Mouse (Mus musculus) kidney, adult 2 months (tissue): ENCODE results near the gene Hmcn1. TPM values are rescaled to one million over a fixed set of nuclear protein-coding genes. Genes with fewer than 3 reads are reported as not detected.

Experiments
- DNase-seq: peaks from one replicate; pipeline ENCODE4 v3.0.0; 2021
- H3K27ac ChIP-seq: fragments of 200-500 bp; 2 replicates; pipeline ENCODE4 v1.5.1; 2012; ENCODE audit warnings: low read depth, low read length, control low read depth, inconsistent platforms; ENCODE audit not compliant: insufficient read depth
- H3K27me3 ChIP-seq: fragments of 200-500 bp; replicated peaks from 2 replicates; pipeline ENCODE4 v1.6.1; 2012; ENCODE audit warnings: mild to moderate bottlenecking, moderate library complexity, low read length, inconsistent platforms; ENCODE audit not compliant: control insufficient read depth, insufficient read depth
- H3K36me3 ChIP-seq: fragments of 200-500 bp; 2 replicates; pipeline ENCODE4 v1.6.1; 2012; ENCODE audit warnings: mild to moderate bottlenecking, moderate library complexity, low read length, inconsistent platforms; ENCODE audit not compliant: control insufficient read depth, insufficient read depth
- H3K4me1 ChIP-seq: fragments of 200-500 bp; 2 replicates; pipeline ENCODE4 v1.6.1; 2011; ENCODE audit warnings: low read length; ENCODE audit not compliant: control insufficient read depth, insufficient read depth
- H3K4me3 ChIP-seq: fragments of 200-500 bp; 2 replicates; pipeline ENCODE4 v1.5.1; 2011; ENCODE audit warnings: mild to moderate bottlenecking, low read depth, low read length, control low read depth; ENCODE audit not compliant: insufficient read depth
- CTCF ChIP-seq: fragments of 200-500 bp; conservative IDR thresholded peaks from 2 replicates; pipeline ENCODE4 v1.5.1; 2011; ENCODE audit warnings: low read depth, mild to moderate bottlenecking, control low read depth, low read length, moderate library complexity, mixed read lengths; ENCODE audit not compliant: insufficient read depth, insufficient read length
- POLR2A ChIP-seq: fragments of 200-500 bp; IDR thresholded peaks from one replicate; pipeline ENCODE4 v1.6.1; 2011; ENCODE audit warnings: low read depth, low read length, control low read depth
- WGBS: fragments of 180-500 bp; shearing (Covaris S2); methylation state at CpG from one replicate; pipeline ENCODE4 v1.1.7; 2018; 5-methylcytosine and 5-hydroxymethylcytosine counted together
- polyA plus RNA-seq: library from polyadenylated mRNA; depleted of rRNA; stranded (reverse); fragments of >200 nt; gene quantifications from 2 replicates; pipeline ENCODE4 v1.2.3, GENCODE M21; 2012

Gene Hmcn1
- polyA plus RNA-seq, 1 experiment, result 1.7 TPM

GRCm38 (mm10) chr1:150706502-150706901 lies 286.7 kb downstream of the Hmcn1 start:
- Histone ChIP-seq H3K4me3 (no peak overlapping the region), H3K4me1 (no peaks in the 10 kb centered on the region), H3K27ac (no peak overlapping the region), H3K27me3 (no peaks in the 10 kb centered on the region), H3K36me3 (no peaks in the 10 kb centered on the region)
- DNase-seq, result peak; percentile 4
- WGBS, result 80% methylated on average over 4 of the region's 4 CpGs
- no peak for TF ChIP-seq CTCF
- TF ChIP-seq POLR2A, result no peak

- TF ChIP-seq POLR2A, result no peak
- TF ChIP-seq CTCF, result no peak
- no peaks in the 10 kb centered on the region for H3K27me3 ChIP-seq
- H3K36me3 ChIP-seq, result no peaks in the 10 kb centered on the region
- no peak overlapping the region for H3K4me3 ChIP-seq
- DNase-seq, result no peak
- H3K27ac ChIP-seq, result no peak overlapping the region
- H3K4me1 ChIP-seq, result no peaks in the 10 kb centered on the region
- 95% methylated on average over 3 of the region's 3 CpGs for WGBS
Measured at GRCm38 (mm10) chr1:150697749-150698148, 295.5 kb downstream of the Hmcn1 start.

DNA sequence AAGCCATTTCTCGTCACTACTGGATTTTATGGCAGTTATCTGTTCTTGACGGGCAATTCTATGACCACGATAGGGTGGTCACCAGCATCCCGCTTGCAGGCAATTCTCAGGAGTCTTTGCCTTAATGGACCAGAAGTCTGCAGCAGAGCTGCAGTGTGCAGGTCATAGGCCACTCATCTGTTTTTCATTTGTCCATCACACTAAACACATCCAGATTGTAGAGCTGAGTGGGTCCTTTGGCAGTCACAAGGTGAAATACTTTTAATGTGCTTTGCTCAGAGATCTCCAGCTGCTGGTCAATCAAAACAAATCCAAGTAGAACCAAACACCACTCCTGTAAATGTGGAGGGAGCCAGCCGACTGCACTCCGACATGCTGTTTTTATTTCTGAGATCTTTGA lies 311.2 kb downstream of the Hmcn1 start:
- Histone ChIP-seq H3K27ac (no peak overlapping the region), H3K36me3 (no peaks in the 10 kb centered on the region), H3K4me3 (no peak overlapping the region), H3K4me1 (no peaks in the 10 kb centered on the region), H3K27me3 (no peaks in the 10 kb centered on the region)
- DNase-seq, result no peak
- TF ChIP-seq POLR2A (no peak), CTCF (no peak)
- 86% methylated on average over 6 of the region's 6 CpGs for WGBS

- WGBS, result 77% methylated on average over 3 of the region's 3 CpGs
- Histone ChIP-seq H3K4me3 (no peak overlapping the region), H3K27me3 (no peaks in the 10 kb centered on the region), H3K36me3 (no peaks in the 10 kb centered on the region), H3K4me1 (no peaks in the 10 kb centered on the region), H3K27ac (no peak overlapping the region)
- DNase-seq, result no peak
- TF ChIP-seq CTCF (no peak), POLR2A (no peak)
Measured at GRCm38 (mm10) chr1:150681433-150681832, 311.8 kb downstream of the Hmcn1 start.

DNA sequence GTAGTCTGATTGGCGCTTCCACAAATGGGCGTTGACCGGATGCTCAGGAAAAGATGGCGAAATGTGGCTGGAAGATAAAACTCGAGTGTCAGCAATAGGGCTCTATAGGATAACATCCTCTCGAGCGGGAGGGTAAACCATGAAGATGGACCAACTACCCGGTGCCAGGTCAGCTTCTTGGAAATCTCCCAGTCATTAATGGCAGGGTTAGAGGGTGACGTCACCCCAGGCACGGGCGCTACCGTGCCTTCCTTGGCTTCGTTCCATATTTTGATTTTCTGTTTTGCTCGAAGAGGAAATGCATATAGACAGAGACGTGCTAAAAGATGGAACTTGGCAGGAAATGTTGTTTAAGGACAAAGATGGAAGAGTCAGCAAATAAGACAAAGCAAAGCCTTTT lies 312.2 kb downstream of the Hmcn1 start:
- no peak for TF ChIP-seq POLR2A
- TF ChIP-seq CTCF, result no peak
- Histone ChIP-seq H3K27me3 (no peaks in the 10 kb centered on the region), H3K4me3 (no peak overlapping the region), H3K4me1 (no peaks in the 10 kb centered on the region), H3K27ac (no peak overlapping the region), H3K36me3 (no peaks in the 10 kb centered on the region)
- 69% methylated on average over 15 of the region's 15 CpGs for WGBS
- DNase-seq, result no peak

GRCm38 (mm10) chr1:150680345-150680744 lies 312.9 kb downstream of the Hmcn1 start:
- WGBS, result 78% methylated on average over 4 of the region's 4 CpGs

DNA sequence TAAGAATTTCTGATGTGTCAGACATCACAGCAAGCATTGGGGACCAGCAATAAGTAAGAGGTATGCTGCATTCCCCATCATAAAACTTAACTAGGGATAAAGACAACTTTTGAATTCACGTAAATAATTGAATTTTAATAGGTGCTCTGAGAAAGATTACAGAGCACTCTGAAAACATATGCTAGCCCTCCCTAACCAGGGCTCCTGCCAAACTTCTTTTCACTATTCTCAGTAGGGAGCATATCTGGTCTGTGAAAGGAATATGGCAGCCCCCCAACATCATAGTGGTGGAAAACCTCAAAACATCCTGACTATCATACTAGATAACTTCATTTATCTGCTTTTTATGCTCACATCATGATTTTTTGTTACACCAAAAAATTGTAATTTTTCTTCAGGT lies 347.9 kb downstream of the Hmcn1 start:
- no peak overlapping the region for H3K4me3 ChIP-seq
- TF ChIP-seq POLR2A (no peak), CTCF (no peak)
- H3K27me3 ChIP-seq, result no peaks in the 10 kb centered on the region
- WGBS, result 96% methylated on average over 1 of the region's 1 CpGs
- no peaks in the 10 kb centered on the region for H3K36me3 ChIP-seq
- no peak overlapping the region for H3K27ac ChIP-seq
- no peaks in the 10 kb centered on the region for H3K4me1 ChIP-seq
- DNase-seq, result no peak

More at GRCm38 (mm10) chr1:150680345-150680744, 312.9 kb downstream of the Hmcn1 start:
- no peak overlapping the region for H3K27ac ChIP-seq
- DNase-seq, result no peak
- H3K27me3 ChIP-seq, result no peaks in the 10 kb centered on the region
- H3K36me3 ChIP-seq, result no peaks in the 10 kb centered on the region
- H3K4me3 ChIP-seq, result no peak overlapping the region
- no peak for TF ChIP-seq POLR2A
- TF ChIP-seq CTCF, result no peak
- H3K4me1 ChIP-seq, result no peaks in the 10 kb centered on the region

- no peak for DNase-seq
- no peaks in the 10 kb centered on the region for H3K36me3 ChIP-seq
- H3K4me1 ChIP-seq, result no peaks in the 10 kb centered on the region
- H3K27ac ChIP-seq, result no peak overlapping the region
- TF ChIP-seq POLR2A, result no peak
- no peak for TF ChIP-seq CTCF
- H3K27me3 ChIP-seq, result no peaks in the 10 kb centered on the region
- H3K4me3 ChIP-seq, result no peak overlapping the region
- 54% methylated on average over 6 of the region's 6 CpGs for WGBS
Measured at GRCm38 (mm10) chr1:150639522-150639921, 353.7 kb downstream of the Hmcn1 start.
